Comparison of ENCODE assay signal across 8 mouse cellular contexts in the genomic region with DNA sequence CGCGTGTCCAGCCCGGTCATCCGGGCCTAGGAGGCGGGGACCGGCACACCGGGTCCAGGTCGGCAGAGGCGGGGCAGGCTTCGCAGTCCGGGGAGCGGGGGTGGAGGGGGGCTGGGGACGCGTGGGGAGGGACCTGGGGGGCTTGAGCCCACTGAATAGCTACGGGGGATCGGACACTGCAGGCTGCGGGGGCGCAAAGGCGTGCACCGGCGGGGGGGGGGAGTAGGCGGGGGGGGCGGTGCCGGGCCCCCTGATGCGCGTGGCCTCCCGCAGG. TPM values are rescaled to one million over a fixed set of nuclear protein-coding genes. Genes with fewer than 3 reads are reported as not detected.
DNase-seq lines count a peak whose midpoint lies in the region; ATAC-seq and TF ChIP-seq lines count a peak whose summit lies in the region.

No protein-coding gene starts in this region.

- H3K27me3 ChIP-seq in heart, embryonic 12.5 days (replicated peaks): peaks cover 97% of the 10 kb centered on the region
- H3K27me3 ChIP-seq in E14TG2a.4 (ENCODE audit: insufficient read depth, low read length): peaks cover 94% of the 10 kb centered on the region
- H3K27me3 ChIP-seq in forebrain, embryonic 15.5 days: peaks cover 98% of the 10 kb centered on the region
- H3K27me3 ChIP-seq in liver, embryonic 14.5 days (ENCODE audit: control insufficient read depth, insufficient read depth, low read length): peaks cover 100% of the 10 kb centered on the region

- no peak for ATAC-seq in heart, embryonic 12.5 days (ENCODE audit: insufficient number of reproducible peaks, low FRiP score)
- ATAC-seq in forebrain, embryonic 15.5 days (replicated peaks): no peak
- ATAC-seq in liver, embryonic 14.5 days (ENCODE audit: insufficient read depth): no peak

- no peak for TF ChIP-seq EP300 in liver, embryonic 14.5 days (IDR thresholded peaks at IDR 0.05; ENCODE audit: low read depth)

- intact Hi-C loops in heart, postnatal 14 days (cut with DNase I): no loop called here

- H3K4me2 ChIP-seq in heart, embryonic 12.5 days: peak overlapping the region; percentile 96
- peak overlapping the region; percentile 65 for H3K4me2 ChIP-seq in forebrain, embryonic 15.5 days (replicated peaks)
- H3K4me2 ChIP-seq in liver, embryonic 14.5 days (ENCODE audit: low read depth): peak overlapping the region; percentile 51

- H3K4me3 ChIP-seq in heart, embryonic 12.5 days: peak overlapping the region; percentile 62
- peak overlapping the region; percentile 78 for H3K4me3 ChIP-seq in E14TG2a.4 (replicated peaks; ENCODE audit: low read length)
- H3K4me3 ChIP-seq in forebrain, embryonic 15.5 days: peak overlapping the region; percentile 41
- H3K4me3 ChIP-seq in liver, embryonic 14.5 days (ENCODE audit: insufficient read depth in 1 of 2, low read depth in 2 of 2, low read length in 2 of 2): peak overlapping the region; percentile 33 to 34; a peak in 3 of 4 replicates

- H3K9ac ChIP-seq in heart, embryonic 12.5 days: peak overlapping the region; percentile 56
- H3K9ac ChIP-seq in forebrain, embryonic 15.5 days (replicated peaks): peak overlapping the region; percentile 22; the same call in 1 of the 2 replicates
- H3K9ac ChIP-seq in liver, embryonic 14.5 days (replicated peaks): no peak overlapping the region

- H3K9me3 ChIP-seq in heart, embryonic 12.5 days (replicated peaks): no peaks in the 10 kb centered on the region
- no peaks in the 10 kb centered on the region for H3K9me3 ChIP-seq in E14TG2a.4 (ENCODE audit: low read length)
- H3K9me3 ChIP-seq in forebrain, embryonic 15.5 days: no peaks in the 10 kb centered on the region
- no peaks in the 10 kb centered on the region for H3K9me3 ChIP-seq in liver, embryonic 14.5 days (ENCODE audit: control insufficient read depth, low read length)

- peaks cover 25% of the 10 kb centered on the region for H3K4me1 ChIP-seq in heart, embryonic 12.5 days (replicated peaks)
- H3K4me1 ChIP-seq in E14TG2a.4 (replicated peaks; ENCODE audit: low read depth, low read length): peaks cover 40% of the 10 kb centered on the region
- H3K4me1 ChIP-seq in forebrain, embryonic 15.5 days: peaks cover 29% of the 10 kb centered on the region
- no peaks in the 10 kb centered on the region for H3K4me1 ChIP-seq in liver, embryonic 14.5 days (replicated peaks; ENCODE audit: control insufficient read depth in 2 of 2, insufficient read depth in 2 of 2, low read length in 1 of 2)

- no peak for DNase-seq in heart, postnatal 14 days
- DNase-seq in liver, embryonic 14.5 days (ENCODE audit: low read depth in 3 of 3, low spot score in 3 of 3): no peak
- no peak for DNase-seq in adrenal gland, adult (ENCODE audit: inconsistent age in 2 of 2, low spot score in 1 of 2)
- no peak for DNase-seq in cerebellum, postnatal 4 days (ENCODE audit: low spot score in 2 of 2)
- no peak for DNase-seq in left cerebral cortex, adult 11 months (ENCODE audit: low spot score)

- 0% methylated on average over 17 of the region's 27 CpGs for WGBS in heart, embryonic 12.5 days
- WGBS in forebrain, embryonic 15.5 days: 0% methylated on average over 21 of the region's 27 CpGs
- under 1% methylated on average over 17 of the region's 27 CpGs for WGBS in liver, embryonic 14.5 days (ENCODE audit: insufficient replicate concordance)

- H3K27ac ChIP-seq in heart, embryonic 12.5 days (ENCODE audit: poor library complexity, severe bottlenecking): no peak overlapping the region
- H3K27ac ChIP-seq in forebrain, embryonic 15.5 days (replicated peaks): no peak overlapping the region
- H3K27ac ChIP-seq in liver, embryonic 14.5 days: no peak overlapping the region

- TF ChIP-seq CTCF in E14TG2a.4 (conservative IDR thresholded peaks at IDR 0.05; ENCODE audit: low read length): no peak
- no peak for TF ChIP-seq CTCF in liver, embryonic 14.5 days (IDR thresholded peaks at IDR 0.05; ENCODE audit: low read depth)

- no peaks in the 10 kb centered on the region for H3K36me3 ChIP-seq in heart, embryonic 12.5 days
- no peaks in the 10 kb centered on the region for H3K36me3 ChIP-seq in E14TG2a.4 (ENCODE audit: insufficient read depth, low read length)
- H3K36me3 ChIP-seq in forebrain, embryonic 15.5 days: no peaks in the 10 kb centered on the region
- no peaks in the 10 kb centered on the region for H3K36me3 ChIP-seq in liver, embryonic 14.5 days (replicated peaks; ENCODE audit: control insufficient read depth, insufficient read depth, low read depth)

RNA-seq across cellular contexts. Expression of gene Foxf1, which starts 0.3 kb away (rescaled TPM):
- polyA plus RNA-seq in heart, embryonic 12.5 days (2016; fragmentation: Nextera tagmentation; extraction: Ambion mirVana): 0.68 and 3.7 TPM in 2 replicates
- total RNA-seq in heart, postnatal 14 days (2021): under 1 TPM; 0.17 to 0.22 TPM
- 0.54 and 0.87 TPM in 2 replicates for polyA plus RNA-seq in forebrain, embryonic 15.5 days (2015; fragmentation: Nextera tagmentation; extraction: Ambion mirVana)
- 2.5 and 3.7 TPM in 2 replicates for polyA plus RNA-seq in liver, embryonic 14.5 days (2012; rRNA removed)
- 2.3 and 2.8 TPM in 2 replicates for polyA plus RNA-seq in liver, embryonic 14.5 days (2014; fragmentation: Nextera tagmentation; extraction: Ambion mirVana)

RNA-seq across cellular contexts. Expression of gene Mthfsd, which starts 24.3 kb away (rescaled TPM):
- polyA plus RNA-seq in heart, embryonic 12.5 days (2016; fragmentation: Nextera tagmentation; extraction: Ambion mirVana): 45.2 and 45.8 TPM in 2 replicates
- 10 to 100 TPM; 13.5 to 17.3 TPM for total RNA-seq in heart, postnatal 14 days (2021)
- polyA plus RNA-seq in forebrain, embryonic 15.5 days (2015; fragmentation: Nextera tagmentation; extraction: Ambion mirVana): 49.8 and 55.4 TPM in 2 replicates
- polyA plus RNA-seq in liver, embryonic 14.5 days (2012; rRNA removed): 18.0 and 20.3 TPM in 2 replicates
- 21.5 and 24.7 TPM in 2 replicates for polyA plus RNA-seq in liver, embryonic 14.5 days (2014; fragmentation: Nextera tagmentation; extraction: Ambion mirVana)

RNA-seq across cellular contexts. Expression of gene Foxc2, which starts 32.1 kb away (rescaled TPM):
- polyA plus RNA-seq in heart, embryonic 12.5 days (2016; fragmentation: Nextera tagmentation; extraction: Ambion mirVana): 20.7 and 20.8 TPM in 2 replicates
- 1 to 10 TPM; 2.4 to 2.6 TPM for total RNA-seq in heart, postnatal 14 days (2021)
- 1.6 and 2.0 TPM in 2 replicates for polyA plus RNA-seq in forebrain, embryonic 15.5 days (2015; fragmentation: Nextera tagmentation; extraction: Ambion mirVana)
- polyA plus RNA-seq in liver, embryonic 14.5 days (2012; rRNA removed): 0.06 TPM in 2 replicates
- 0.06 TPM in 1 of 2 replicates, not detected in the other for polyA plus RNA-seq in liver, embryonic 14.5 days (2014; fragmentation: Nextera tagmentation; extraction: Ambion mirVana)

RNA-seq across cellular contexts. Expression of gene Foxl1, which starts 43.9 kb away (rescaled TPM):
- 0.78 and 1.2 TPM in 2 replicates for polyA plus RNA-seq in heart, embryonic 12.5 days (2016; fragmentation: Nextera tagmentation; extraction: Ambion mirVana)
- total RNA-seq in heart, postnatal 14 days (2021): under 1 TPM; 0.12 to 0.17 TPM
- polyA plus RNA-seq in forebrain, embryonic 15.5 days (2015; fragmentation: Nextera tagmentation; extraction: Ambion mirVana): 0.10 and 0.18 TPM in 2 replicates
- polyA plus RNA-seq in liver, embryonic 14.5 days (2012; rRNA removed): 0.07 and 0.10 TPM in 2 replicates
- polyA plus RNA-seq in liver, embryonic 14.5 days (2014; fragmentation: Nextera tagmentation; extraction: Ambion mirVana): 0.05 and 0.08 TPM in 2 replicates
